Mouse (Mus musculus) layer of hippocampus, adult 9-10 months (tissue): ENCODE data around the gene Rnf130.

Experiments used
- DNase-seq: peaks from one replicate; pipeline ENCODE4 v3.0.0; 2022; ENCODE audit warnings: low spot score

Gene Rnf130

DNA sequence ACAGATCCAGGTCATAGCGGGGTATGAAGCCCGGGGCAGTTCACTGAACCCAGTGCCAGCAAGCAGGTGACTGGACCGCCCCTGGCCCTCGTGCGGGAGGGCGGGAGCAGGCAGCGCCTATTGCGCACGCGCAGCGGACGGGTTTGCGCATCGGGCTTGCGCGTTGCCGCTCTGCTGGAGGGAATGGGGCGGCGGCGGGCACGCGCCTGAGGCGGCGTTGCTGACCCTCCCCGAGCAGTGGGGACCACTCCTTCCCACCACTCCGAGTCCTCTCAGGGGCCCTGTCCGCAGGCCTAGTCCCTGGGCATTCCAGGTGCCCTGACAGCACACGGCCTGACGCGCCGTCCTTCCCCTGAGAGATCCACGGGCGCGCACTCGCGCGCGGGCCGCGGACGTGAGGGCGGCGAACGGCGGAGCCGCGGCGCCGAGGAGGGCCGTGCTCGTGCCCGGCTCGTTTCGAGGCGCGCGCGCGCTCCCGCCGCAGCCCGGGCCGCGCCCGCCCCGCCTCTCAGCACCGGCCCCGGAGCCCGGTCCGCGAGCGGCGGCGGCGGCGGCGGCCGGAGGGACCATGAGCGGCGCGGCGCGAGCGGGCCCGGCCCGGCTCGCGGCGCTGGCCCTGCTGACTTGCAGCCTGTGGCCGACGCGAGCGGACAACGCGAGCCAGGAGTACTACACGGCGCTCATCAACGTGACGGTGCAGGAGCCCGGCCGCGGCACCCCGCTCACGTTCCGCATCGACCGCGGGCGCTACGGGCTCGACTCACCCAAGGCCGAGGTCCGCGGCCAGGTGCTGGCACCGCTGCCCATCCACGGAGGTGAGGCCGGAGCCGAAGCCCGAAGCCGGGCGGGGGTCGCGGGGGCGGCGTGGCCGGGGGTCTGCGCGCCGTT, at the start of gene Rnf130:
Rnf130 (plus strand) TSS at position 514 of the 888 bp plus-strand sequence.
- DNase-seq = peak; percentile 90

DNA sequence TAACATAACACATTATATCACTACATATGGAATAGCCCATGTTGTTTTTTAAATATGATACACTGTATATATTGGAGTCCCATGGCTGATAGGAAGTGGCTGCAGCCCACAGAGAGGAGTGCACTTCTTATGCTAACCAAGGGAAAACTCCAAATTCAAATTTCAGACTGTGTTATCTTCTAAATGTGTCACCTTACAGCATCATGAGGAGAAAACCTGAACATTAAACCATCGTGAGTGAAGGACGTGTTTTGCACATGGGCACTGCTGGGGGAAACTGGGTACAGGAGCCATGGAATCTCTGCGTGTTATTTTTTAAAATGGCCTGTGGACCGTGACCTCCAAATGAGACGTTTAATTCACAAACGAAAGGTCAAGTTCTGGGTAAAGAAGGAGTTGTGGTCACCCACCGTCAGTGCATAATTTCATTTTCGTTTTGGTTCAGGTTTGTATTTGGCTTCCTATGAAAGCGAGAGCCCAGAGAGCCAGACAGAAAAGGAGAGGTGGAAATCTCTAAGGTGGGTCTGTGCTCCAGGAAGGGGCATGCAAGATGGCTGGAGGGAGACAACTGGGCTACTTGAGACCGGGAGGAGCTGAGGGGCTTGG, 47.1 kb upstream of the Rnf130 start:
- DNase-seq = no peak

DNA sequence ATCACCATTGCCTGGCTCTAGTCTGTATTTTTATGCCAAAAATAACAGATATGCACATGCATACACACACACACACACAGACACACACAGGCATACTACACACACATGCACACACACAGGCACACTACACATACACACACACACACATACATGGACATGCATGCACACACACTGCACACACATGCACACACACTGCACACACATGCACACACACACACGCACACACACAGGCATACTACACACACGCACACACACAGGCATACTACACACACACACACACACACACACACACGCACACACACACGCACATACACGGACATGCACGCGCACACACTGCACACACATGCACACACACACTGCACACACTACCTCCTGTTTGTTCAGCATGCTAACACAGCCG, 46.2 kb upstream of the Rnf130 start:
- no peak for DNase-seq

DNA sequence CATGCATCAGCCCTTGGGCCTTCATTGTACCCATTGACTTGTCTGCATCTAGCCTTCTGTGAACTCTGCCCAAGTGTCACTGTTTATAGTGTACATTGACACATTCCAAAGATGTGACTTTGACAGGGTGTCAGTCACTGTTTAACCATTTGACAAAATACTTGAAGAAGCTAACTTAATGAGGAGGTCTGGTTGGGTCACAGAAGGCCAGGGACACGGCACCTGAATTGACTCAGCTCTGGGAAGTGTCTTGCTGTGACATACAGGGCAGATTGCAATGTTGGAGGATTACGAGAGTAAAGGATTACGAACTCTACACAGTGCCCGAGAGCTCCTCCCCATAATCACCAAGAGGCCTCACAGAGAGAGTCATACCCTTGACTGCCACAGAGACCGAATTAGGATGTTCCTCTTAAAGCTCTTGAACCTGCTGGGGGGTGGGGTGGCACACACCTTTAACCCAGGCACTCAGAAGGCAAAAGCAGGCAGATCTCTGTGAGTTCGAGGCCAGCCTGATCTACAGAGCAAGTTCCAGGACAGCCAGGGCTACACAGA, 44.4 kb upstream of the Rnf130 start:
- no peak for DNase-seq

DNA sequence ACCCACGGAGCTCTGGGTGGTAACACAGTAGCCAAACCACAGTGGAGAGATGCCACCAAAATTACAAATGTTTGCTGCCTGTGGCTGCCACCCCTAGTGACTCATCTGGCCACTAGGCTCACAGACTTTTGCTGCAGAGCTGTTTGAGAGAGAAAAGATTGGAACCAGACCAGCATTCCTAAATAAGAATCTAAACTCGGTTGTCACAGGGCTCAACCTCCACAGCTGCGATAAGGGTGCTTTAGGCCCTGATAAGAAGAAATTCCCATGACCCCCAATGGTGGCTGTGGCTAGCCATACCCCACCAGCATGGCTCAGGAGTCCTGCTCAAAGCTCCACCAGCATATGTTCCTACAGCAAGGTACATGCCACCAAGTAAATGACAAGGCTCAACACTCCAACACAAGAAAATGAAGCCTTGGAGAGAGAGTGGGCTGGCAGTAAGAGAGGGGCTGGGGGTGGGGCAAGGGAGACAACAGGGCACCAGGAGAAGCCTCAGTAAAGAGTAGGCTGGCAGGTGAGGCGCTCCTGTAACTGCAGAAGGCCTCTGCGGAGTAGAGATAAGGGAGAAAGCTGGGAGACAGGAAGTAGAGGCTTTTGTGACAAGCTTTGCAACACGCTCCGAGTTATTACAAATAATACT, 43.7 kb upstream of the Rnf130 start:
- no peak for DNase-seq

DNA sequence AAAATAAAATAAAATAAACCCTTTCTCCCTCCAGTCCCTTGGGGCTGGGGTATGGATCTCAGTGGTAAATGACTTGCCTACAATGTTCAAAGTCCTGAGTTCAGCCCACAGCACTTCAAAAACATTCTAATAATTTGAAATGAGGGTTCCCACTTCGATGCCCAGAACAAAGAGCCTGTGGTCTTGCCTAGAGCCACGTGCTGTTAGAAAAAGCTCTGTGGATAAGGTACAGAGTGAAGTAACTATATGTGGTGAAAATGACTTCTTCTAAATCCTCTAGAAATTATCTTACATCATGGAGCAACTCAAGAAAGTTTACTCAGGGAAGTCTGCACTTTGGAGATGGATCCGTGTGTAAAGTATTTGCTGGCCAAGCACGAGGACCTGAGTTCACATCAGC, 43.1 kb upstream of the Rnf130 start:
- DNase-seq = no peak

DNA sequence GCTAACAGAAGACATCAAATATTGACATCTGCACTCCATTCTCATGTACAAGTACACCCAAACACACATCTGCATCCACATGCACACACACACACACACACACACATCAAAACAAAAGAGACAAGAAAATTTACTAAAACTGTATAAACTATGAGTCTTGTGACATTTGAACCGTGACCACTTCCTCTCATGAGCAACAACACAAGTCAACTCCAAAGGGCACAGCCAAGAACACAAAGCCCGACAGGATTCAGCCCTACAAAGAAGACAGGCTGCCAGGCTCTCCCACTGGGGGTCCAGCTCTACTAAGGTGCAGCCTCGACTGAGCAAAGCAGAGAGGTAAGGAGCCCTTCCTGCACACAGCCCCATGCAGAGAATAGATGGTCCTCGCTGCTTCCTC, 42.3 kb upstream of the Rnf130 start:
- no peak for DNase-seq

DNA sequence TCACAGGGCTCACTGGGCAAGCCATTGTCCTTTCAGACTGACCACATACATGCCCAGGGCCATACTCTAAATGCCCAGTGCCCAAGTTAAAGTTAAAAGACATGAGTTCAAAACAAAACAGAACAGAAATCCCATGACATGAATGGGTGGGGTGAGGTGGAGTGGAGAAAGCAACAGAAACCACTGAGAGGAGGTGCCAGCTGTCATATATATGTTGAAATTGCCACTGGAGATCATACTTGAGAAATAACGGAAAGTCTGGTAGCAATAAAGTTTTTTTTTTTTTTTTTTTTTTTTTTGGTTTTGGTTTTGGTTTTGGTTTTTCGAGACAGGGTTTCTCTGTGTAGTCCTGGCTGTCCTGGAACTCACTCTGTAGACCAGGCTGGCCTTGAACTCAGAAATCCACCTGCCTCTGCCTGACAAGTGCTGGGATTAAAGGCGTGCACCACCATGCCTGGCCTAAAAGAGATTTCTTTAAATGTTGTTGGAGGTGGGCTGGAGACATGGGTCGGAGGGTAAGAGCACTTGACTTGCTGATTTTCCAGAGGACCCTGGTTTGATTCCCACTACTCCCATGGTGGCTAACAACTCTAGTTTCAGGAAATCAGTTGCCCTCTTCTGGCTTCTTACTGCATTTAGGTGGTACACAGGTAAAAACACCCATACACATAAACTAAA, 41.1 kb upstream of the Rnf130 start:
- no peak for DNase-seq

DNA sequence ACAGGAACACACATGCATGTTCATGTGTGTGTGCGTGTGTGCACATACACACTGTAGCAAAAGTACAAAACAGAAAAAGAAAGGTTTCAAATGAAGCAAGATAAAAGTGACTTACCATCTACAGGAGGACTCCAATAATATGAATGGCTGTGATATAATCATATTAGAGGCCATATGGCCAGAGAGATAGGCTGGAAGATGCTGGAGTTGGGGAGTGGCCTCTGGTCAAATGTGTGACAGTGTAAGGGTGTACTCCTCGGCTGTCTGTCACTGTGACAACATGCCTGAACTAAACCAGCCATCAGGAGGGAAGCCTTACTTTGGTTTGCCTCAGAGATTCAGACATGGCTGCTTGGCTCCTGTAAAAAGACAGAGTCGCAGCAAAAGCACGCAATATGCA, 40.1 kb upstream of the Rnf130 start:
- DNase-seq = no peak

DNA sequence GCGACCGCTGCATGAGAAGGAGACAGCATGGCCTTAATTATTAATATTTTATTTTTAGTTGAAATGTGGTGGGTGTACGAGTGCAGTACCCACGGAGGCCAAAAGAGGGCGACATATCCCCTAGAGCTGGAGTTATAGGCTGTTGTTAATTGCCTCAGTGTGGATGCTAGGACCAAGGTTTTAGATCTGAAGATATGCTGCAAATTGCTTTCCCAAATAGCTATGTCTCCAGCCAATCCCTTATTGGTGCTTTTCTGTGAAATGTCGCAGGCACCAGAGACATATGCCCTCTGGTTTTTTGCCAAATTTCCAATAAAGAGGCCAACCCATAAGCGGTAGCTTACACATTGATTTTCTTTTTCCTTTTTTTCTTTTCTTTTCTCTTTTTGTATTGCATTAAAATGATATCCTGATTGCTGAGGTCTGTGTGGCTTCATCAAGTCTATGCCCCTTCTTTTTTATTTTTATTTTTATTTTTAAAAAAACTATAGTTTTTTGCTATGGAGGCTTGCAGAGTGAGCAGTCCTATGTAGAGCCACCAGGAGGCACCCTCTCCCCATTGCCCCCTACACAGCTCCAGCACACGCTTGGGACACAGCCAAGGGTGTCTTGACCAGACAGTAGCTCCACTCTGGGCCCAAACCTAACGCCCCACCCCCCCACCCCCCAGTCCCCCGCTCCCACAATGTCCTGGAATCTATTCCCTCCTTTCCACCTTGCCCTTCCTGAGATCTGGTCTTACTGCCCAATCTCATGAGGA, 38.7 kb upstream of the Rnf130 start:
- peak; percentile 50 for DNase-seq

DNA sequence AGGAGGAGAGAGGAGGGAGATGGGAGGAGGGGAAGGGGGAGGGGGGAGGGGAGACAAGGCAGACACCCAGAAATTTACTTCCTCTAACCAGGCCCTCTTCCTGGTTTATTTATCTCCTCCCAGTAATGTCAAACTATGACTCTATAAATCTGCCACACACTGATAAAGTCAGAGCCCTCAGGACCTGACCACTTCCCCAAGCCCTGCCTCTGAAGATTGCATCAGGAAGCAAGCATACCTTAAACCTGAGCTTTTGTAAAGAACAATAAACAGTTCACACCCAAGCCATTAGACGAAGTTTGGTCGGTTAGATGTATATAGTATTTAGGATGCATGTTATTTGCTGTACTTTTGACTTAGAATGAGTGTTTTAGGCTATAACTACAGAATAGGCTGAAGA, 30.6 kb upstream of the Rnf130 start:
- DNase-seq = no peak

DNA sequence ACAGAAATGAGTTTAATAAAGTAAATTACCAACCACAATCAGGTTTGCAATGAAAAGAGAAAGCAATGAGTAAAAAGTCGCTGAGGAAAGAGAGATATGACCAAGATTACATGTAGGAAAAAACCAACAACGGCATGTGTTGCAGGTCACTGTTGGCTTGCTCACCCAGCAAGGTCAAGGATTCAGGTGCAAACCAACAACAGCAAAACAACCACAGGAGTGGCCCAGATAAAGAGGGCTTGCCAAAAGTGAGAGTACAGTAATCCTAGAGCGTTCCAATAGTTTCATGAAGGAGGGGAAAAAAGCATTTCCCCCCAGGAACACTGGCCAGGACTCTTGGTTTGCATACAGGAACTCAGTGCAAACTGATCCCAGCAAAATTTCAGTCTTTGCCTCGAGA, 28.7 kb upstream of the Rnf130 start:
- no peak for DNase-seq

DNA sequence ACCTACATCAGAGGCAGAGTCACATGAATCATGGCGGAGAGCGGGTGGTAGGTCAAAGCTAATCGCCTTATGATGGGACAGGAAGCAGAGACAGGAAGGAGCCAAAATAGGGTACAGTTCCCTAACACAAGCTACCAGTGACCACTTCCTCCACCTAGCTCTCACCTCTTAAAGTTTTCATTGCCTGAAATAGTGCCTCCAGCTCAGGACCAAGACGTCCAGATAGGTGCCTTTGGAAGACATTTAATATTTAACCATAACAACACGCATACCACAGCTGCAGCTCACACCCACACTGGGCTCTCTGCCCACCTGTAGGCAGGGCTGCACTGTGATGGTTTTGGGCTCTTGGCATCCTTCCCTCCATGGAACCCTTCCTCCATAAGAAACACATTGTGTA, 27.8 kb upstream of the Rnf130 start:
- no peak for DNase-seq

DNA sequence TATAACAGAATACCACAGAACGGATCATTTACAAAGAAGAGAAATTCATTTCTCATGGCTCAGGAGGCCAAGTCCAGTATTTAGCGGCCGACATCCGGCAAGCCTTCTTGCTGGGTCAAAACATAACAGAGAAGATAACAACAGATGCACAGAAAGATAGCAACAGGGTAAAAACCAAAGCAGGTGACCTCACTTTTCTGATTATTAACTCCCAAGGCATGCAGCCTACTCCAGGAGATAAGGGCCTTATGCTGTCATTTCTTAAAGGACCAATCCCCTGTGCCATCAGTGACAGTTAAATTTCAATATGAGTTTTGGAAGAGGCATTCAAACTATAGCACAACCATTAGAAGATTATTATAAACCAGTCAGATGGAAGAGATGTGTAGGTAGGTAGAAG, 22.3 kb upstream of the Rnf130 start:
- DNase-seq = no peak

DNA sequence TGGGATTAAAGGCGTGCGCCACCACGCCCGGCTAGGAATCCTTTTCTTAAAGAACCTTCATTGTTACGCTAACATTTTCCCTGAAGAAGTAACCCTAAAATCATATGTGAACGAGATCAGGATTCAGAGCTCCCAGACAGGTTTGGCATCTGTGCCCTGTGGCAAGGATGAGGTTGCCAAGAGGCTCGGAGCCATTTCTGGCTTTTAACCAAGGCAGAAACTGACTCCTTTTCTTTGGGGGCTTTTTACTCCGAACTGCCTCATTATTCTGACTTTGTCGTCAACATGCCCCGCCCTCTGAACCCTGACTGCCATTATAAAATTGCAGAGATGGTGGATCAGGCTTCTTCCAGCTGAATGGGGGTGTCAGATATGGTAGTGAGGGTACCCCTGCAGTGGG, 17.4 kb upstream of the Rnf130 start:
- DNase-seq = no peak

DNA sequence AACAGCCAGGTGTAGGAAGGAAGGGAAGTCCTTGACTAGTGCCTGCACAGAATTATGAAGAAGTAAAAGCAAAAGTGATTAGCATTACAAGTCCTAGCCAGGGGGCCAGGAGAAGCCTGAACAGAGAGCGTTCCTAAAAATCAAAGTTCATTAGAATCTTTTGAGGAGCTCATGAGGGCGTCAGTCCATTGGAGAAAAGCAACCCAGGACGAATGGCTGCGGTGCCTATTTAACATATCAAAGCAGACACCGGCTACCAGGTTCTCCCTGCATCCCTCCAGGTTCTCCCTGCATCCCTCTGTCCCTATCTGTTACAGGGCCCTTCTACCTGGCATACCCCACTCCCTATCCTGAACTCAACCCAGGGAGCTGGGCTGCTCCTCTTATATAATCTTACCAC, 16.9 kb upstream of the Rnf130 start:
- no peak for DNase-seq

DNA sequence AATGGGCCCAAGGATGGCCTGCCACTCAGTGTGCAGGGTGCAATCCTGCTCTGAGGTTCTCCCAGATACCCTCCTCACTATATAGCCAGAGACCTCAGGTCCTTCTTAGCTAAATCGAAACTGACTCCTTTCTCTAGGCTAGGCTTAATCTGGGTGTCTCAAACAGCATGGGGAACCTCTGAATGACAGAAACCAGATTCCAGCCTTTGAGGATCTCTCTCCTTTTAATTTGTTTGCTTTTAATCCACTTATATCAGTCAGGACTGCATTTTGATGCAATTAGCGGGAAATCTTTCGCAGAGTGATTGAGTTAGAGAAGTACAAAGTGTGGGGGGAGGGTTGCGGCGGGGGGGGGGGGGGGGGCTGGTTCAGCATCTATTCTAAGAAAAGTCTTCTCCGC, 12.1 kb upstream of the Rnf130 start:
- DNase-seq = no peak

DNA sequence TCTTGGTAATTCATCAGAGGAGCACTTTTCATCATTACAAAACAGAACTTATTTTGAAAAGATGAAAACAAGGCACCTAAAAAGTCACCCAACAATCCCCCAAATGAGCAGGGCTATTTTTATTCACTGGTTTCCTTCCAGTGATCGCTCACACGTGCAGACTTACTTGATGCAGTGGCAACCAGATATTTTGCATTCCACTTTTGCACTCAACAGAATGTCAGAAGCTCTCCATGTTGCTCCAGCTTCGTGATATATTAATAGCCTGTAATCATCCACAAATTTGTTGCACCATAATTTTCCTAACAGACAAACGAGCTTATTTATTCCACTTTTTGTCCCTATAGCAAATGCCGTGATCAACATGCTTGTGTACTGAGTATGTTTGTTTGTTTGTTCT, 8.6 kb upstream of the Rnf130 start:
- no peak for DNase-seq

DNA sequence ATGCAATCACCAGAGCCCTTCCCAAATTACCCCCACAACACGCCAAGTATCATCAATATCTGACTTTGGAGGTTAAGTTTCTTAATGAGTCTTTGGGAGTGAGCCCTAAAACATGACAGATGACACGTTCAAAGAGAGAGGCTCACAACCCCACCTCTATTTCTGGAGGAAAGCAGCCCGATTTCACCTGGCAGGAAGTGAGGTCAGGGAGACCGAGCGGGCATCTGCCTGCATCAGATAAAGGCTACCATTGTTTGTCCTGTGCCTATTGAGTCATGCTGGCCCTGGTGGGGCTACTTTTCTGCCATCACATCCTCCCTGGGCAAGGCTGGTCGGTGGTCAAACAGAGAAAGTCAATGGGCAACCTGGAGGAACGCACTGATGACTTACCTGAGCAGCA, 7.6 kb upstream of the Rnf130 start:
- no peak for DNase-seq

DNA sequence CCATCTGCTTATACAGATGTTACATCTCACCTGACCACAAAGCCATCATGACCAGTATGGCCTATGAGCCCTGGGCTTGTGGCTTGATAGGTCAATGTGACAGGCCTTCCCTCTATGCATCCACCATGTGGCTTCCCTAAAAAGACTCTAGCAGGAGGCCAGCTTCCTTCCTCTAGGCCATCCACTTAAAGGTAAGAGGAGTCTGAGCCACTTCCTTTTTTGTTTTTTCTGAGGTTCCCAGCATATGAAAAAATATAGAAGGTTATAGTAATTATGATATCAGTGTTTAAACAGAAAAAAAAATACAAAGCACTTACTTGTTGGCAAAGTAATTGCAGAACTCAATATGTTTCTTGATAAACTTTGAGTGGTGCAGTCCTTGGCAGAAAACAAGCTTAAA, 6.3 kb upstream of the Rnf130 start:
- no peak for DNase-seq

DNA sequence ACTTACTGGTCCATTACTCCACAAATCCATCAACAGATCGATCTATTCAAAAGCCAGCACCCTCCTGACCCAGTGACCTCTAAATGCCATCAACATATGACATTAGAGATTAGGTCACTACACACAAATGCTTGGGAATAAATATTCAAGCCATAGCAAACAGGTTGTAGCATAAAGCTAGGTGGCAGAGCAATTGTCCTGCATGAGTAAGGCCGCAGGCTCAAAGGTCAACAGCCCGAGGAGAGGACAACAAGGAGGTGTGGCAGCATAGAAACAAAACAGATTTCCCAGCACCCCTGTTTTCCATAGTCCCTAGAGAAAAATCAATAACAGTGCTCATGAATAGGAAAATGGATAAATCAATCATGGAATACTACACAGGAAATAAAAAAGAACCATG, 3.1 kb upstream of the Rnf130 start:
- no peak for DNase-seq

DNA sequence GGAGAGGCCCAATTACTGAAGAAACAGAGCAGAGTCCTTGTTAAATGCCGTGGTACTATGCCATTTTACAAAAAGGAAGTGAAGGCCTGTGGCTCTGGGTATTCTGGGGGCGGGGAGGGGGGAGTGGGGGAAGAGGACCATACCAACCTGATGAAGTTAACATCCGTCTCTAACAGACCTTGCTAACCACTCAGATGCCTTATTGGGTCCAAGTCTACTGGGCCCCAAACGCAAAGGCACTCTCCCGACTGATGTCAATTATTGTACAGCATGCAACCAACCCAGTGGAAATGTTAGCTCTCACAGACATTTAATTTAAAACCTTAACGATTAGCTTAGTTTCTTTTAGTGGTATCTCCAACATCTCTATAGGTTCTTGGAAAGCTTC, 707 bp upstream of the Rnf130 start:
- DNase-seq = no peak
